Mouse (Mus musculus) heart, postnatal 10 days (tissue): Measurements from ENCODE around the gene Tmem252. TPM values are rescaled to one million over a fixed set of nuclear protein-coding genes. Genes with fewer than 3 reads are reported as not detected.

Experiments
- DNase-seq, 2 experiments: peaks; one replicate each; pipeline ENCODE4 v3.0.0; 2021
- intact Hi-C: fragments of 180-260 bp; cut with DNase I; formaldehyde crosslinking; loops from one replicate; pipeline ENCODE4 v1.15.1; 2025
- total RNA-seq, 2 experiments: library from RNA; stranded (reverse); gene quantifications; 2 replicates each; pipeline ENCODE4 v1.2.3; 2021

Tmem252 gene
- total RNA-seq: under 1 TPM; 0.07 to 0.12 TPM

- intact Hi-C loops: no loop called here
- no peak for DNase-seq
These were observed at the start of gene Tmem252 for GRCm38 (mm10) chr19:24673762-24674161. TSS of gene Tmem252 (plus strand) at chr19:24674008.

GRCm38 (mm10) chr19:24628049-24628448 is 45.8 kb upstream of the Tmem252 start:
- DNase-seq: no peak
- intact Hi-C loops: no loop called here

- no peak for DNase-seq
- intact Hi-C loops: loop anchor here (5.0 kb wide), 1 partner anchor 331 kb away; no protein-coding TSS in a partner anchor
These were observed 40.8 kb upstream of the Tmem252 start for GRCm38 (mm10) chr19:24633008-24633407.

- intact Hi-C loops: loop anchor here (5.0 kb wide), 2 partner anchors 68 to 332 kb away; no protein-coding TSS in a partner anchor
- DNase-seq: peak; percentile 76 to 87
These were observed 39.2 kb upstream of the Tmem252 start for GRCm38 (mm10) chr19:24634602-24635001.

GRCm38 (mm10) chr19:24636616-24637015 is 37.2 kb upstream of the Tmem252 start:
- intact Hi-C loops: loop anchor here (5.0 kb wide), 1 partner anchor 66 kb away; no protein-coding TSS in a partner anchor
- no peak for DNase-seq

GRCm38 (mm10) chr19:24637988-24638387 is 35.8 kb upstream of the Tmem252 start:
- no peak for DNase-seq
- intact Hi-C loops: loop anchor here (5.0 kb wide), 1 partner anchor 64 kb away; no protein-coding TSS in a partner anchor

GRCm38 (mm10) chr19:24640982-24641381 is 32.8 kb upstream of the Tmem252 start:
- intact Hi-C loops: no loop called here
- DNase-seq: no peak

GRCm38 (mm10) chr19:24644971-24645370 is 28.8 kb upstream of the Tmem252 start:
- intact Hi-C loops: no loop called here
- DNase-seq: peak; percentile 13 to 17

GRCm38 (mm10) chr19:24646162-24646829 is 27.5 kb upstream of the Tmem252 start:
- no peak for DNase-seq

GRCm38 (mm10) chr19:24648016-24648415 is 25.8 kb upstream of the Tmem252 start:
- intact Hi-C loops: no loop called here
- no peak for DNase-seq

More at GRCm38 (mm10) chr19:24646162-24646829, 27.5 kb upstream of the Tmem252 start:
- intact Hi-C loops: no loop called here

GRCm38 (mm10) chr19:24650428-24650827 is 23.4 kb upstream of the Tmem252 start:
- no peak for DNase-seq
- intact Hi-C loops: no loop called here

GRCm38 (mm10) chr19:24651595-24651994 is 22.2 kb upstream of the Tmem252 start:
- DNase-seq: no peak
- intact Hi-C loops: no loop called here

- DNase-seq: no peak
- intact Hi-C loops: no loop called here
These were observed 21.3 kb upstream of the Tmem252 start for GRCm38 (mm10) chr19:24652342-24653019.

GRCm38 (mm10) chr19:24653230-24653799 is 20.5 kb upstream of the Tmem252 start:
- intact Hi-C loops: no loop called here

GRCm38 (mm10) chr19:24656981-24657380 is 16.8 kb upstream of the Tmem252 start:
- intact Hi-C loops: no loop called here
- DNase-seq: no peak

More at GRCm38 (mm10) chr19:24653230-24653799, 20.5 kb upstream of the Tmem252 start:
- peak in 1 of 2 experiments; percentile 24 for DNase-seq

- no peak for DNase-seq
- intact Hi-C loops: no loop called here
These were observed 11.5 kb upstream of the Tmem252 start for GRCm38 (mm10) chr19:24662346-24662745.

GRCm38 (mm10) chr19:24665771-24666170 is 8.0 kb upstream of the Tmem252 start:
- no peak for DNase-seq
- intact Hi-C loops: no loop called here

GRCm38 (mm10) chr19:24667527-24667926 is 6.3 kb upstream of the Tmem252 start:
- DNase-seq: no peak
- intact Hi-C loops: no loop called here

GRCm38 (mm10) chr19:24671571-24671970 is 2.2 kb upstream of the Tmem252 start:
- intact Hi-C loops: no loop called here
- no peak for DNase-seq

- peak in 1 of 2 experiments; percentile 15 for DNase-seq
- intact Hi-C loops: no loop called here
These were observed 1.3 kb upstream of the Tmem252 start for GRCm38 (mm10) chr19:24672366-24672960.

GRCm38 (mm10) chr19:24673331-24673730 is 477 bp upstream of the Tmem252 start:
- intact Hi-C loops: no loop called here
- DNase-seq: peak in 1 of 2 experiments; percentile 17
